Mouse (Mus musculus) erythroblast, adult 5-6 weeks (primary cell): ENCODE measurements around the gene Gosr2. TPM values are rescaled to one million over a fixed set of nuclear protein-coding genes. Genes with fewer than 3 reads are reported as not detected.

Experiments used
- ATAC-seq: replicated peaks from 2 replicates; pipeline ENCODE4 v1.8.0; 2016; ENCODE audit warnings: moderate number of reproducible peaks, mild to moderate bottlenecking, moderate TSS enrichment, inconsistent platforms; ENCODE audit not compliant: poor library complexity, low FRiP score, severe bottlenecking
- total RNA-seq, 2 experiments: library from RNA; stranded (forward) in 1 of 2; stranded (reverse) in 1 of 2; fragments of 150-400 nt in 1 of 2; fragments of 200-764, 138-1000 nt in 1 of 2; gene quantifications; 2 replicates each; pipeline versions ENCODE4 v1.2.3 to v1.2.4; 2015 to 2017; ENCODE audit warnings: low replicate concordance in 2 of 2

The Gosr2 gene
- total RNA-seq (2015; ENCODE audit: low replicate concordance) (8.8 and 11.7 TPM in 2 replicates), total RNA-seq (2017; ENCODE audit: low replicate concordance) (11.2 and 17.0 TPM in 2 replicates)

DNA sequence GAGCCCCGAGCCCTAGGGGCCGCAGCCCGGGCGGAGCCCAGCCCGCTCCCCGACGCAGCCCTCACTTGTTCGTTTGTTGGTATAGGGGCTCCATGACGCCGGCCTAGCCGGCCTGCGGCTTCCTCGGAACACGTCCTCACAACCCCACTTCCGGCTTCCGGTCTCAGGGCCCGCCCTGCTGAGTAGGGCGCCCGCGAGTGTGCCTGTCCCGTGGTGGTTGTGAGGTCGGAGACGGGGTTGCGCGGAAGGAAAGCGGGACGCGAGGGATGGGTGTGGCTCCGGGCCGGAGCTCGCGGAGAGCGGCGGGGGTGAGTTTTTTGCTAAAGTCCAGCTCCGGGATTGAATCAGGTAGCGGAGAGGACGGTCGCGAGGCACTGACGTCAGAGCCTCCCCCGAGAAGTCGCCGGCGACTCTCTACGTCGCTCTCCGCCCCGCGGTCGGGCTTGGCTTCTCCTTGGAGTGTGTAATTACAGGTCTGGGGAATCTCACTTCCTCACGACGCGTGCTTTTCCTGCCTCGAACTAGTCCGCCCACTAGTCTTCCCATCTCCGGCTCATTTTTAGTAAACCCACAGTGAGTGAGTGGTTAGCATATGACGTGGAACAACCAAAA lies at the start of gene Gosr2:
Gosr2 (minus strand) TSS at position 334 of the 612 bp plus-strand sequence.
- ATAC-seq, result peak; percentile 97

DNA sequence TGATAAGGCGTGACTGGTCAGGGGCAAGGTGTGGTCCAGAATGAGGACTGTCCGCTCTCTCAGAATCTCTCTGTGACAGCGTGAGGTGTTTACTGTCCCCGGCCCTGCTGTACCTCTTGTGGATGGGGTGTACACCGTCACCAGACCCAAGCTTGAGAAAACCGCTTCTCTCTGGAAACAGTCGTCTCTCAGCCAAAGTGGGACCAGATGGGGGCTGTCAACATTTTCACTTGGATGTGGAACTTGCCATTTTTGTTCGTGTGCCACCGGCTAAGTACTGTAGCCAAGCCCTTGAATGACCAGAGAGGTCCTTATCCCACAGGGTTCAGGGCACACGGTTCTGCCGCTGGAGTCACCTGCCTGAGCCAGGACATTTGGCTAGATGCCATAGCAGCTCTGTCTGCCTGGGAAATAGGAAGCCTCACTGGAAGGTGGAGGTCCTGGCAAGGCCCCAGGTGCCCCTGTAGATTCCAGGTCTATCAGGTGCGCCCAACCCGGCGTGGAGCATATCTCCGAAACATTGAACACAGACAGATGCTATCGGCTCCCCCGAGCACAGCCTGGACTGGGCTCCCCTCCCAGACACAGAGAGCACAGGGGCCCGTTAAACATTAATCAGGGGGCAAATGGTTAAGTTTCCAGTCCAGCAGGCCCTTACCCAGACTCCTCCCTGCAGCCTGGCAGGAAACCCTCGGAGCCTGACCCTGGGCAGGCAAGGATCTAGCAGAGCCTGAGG lies 37.5 kb upstream of the Gosr2 start:
- ATAC-seq, result no peak

- ATAC-seq, result no peak
Observed at GRCm38 (mm10) chr11:103734411-103735045, 36.8 kb upstream of the Gosr2 start.

DNA sequence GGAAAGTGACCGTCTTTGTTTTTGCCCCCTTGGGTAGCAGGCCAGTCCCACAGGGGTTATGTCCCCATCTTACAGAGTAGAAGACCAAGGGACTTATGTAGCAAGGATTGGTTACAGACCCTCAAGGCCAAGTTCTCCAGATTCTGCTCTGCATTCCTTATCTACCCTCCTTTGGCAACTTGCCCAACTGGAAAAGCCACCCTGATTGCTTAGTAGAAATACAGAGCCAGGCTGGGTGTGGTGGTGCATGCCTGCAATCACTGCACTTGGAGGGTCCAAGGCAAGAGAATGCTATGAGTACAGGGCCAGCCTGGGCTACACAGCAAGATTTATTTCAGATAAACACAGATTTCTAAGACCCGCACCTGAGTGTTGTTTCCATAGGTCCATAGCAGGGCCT lies 36.3 kb upstream of the Gosr2 start:
- ATAC-seq, result no peak

GRCm38 (mm10) chr11:103733069-103733468 lies 35.4 kb upstream of the Gosr2 start:
- ATAC-seq, result no peak

- no peak for ATAC-seq
Observed at GRCm38 (mm10) chr11:103732306-103732705, 34.6 kb upstream of the Gosr2 start.

- no peak for ATAC-seq
Observed at GRCm38 (mm10) chr11:103731594-103731993, 33.9 kb upstream of the Gosr2 start.

GRCm38 (mm10) chr11:103729282-103729985 lies 31.7 kb upstream of the Gosr2 start:
- ATAC-seq, result no peak

DNA sequence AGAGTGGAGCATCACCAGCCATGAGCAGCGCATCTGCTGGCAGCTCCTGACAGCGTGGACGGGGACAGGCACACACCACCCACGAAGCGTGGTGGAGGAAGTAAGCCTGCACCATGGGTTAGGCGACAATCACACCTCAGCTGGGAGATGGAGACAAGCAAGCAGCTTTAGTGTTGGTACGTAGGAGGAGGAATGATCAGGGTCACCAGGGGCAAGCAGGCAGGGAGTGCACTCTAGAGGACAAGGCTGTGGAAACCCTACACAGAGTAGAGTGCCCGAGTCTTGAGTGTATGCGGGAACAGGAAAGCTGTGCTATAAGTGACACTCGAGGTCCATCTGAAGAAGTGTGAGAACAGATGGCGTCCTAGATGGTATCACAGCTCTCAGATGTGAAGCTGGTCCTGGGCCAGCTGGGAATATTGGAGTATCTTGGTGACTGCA lies 26.7 kb upstream of the Gosr2 start:
- ATAC-seq, result no peak

GRCm38 (mm10) chr11:103722040-103722481 lies 24.4 kb upstream of the Gosr2 start:
- no peak for ATAC-seq

DNA sequence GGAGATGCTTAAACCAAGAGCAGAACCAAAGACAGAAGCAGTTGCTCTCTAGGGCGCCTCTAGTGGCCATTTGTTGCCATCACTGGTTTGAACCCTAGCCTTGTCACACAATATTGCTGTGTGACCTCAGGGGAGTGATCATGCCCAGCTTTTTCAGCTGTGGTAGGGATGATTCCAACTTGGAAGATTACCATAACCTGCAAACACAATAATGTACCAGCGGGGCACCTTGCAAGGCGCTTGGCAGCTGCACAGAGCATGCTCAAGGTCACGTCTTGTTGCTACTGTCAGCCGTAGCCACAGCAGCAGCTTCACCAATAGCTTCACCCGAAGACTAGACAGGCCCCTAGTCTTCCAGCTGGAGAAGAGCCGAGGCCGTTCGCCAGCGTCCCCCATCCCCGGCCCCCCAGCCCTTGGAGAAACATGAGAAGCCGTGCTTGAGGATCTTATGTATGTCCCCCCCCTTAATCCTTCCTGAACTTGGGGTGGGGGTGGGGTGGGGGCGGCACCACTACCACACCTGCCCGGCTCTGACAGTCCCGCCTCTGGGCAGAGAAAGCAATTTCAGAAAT lies 23.9 kb upstream of the Gosr2 start:
- no peak for ATAC-seq

- ATAC-seq, result no peak
Observed at GRCm38 (mm10) chr11:103719436-103719835, 21.7 kb upstream of the Gosr2 start.

GRCm38 (mm10) chr11:103716971-103717370 lies 19.3 kb upstream of the Gosr2 start:
- no peak for ATAC-seq

DNA sequence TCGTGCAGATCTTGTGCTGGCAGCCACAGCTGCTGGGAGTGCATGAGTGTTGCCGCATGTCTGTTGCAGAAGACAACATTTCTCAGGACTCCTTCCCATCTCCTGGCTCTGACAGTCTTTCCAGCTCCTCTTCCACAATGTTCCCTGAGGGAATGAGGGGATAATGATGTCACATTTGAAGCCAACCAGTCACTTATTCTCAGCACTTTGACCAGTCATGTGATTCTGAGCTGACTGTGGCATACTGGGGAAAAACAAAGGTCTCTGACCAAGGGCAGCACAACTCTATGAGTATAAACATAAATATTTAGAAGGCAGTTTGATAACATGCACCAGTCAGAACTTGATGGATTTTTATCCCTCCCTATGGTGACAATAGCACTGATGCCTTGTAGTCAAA lies 16.4 kb upstream of the Gosr2 start:
- no peak for ATAC-seq

DNA sequence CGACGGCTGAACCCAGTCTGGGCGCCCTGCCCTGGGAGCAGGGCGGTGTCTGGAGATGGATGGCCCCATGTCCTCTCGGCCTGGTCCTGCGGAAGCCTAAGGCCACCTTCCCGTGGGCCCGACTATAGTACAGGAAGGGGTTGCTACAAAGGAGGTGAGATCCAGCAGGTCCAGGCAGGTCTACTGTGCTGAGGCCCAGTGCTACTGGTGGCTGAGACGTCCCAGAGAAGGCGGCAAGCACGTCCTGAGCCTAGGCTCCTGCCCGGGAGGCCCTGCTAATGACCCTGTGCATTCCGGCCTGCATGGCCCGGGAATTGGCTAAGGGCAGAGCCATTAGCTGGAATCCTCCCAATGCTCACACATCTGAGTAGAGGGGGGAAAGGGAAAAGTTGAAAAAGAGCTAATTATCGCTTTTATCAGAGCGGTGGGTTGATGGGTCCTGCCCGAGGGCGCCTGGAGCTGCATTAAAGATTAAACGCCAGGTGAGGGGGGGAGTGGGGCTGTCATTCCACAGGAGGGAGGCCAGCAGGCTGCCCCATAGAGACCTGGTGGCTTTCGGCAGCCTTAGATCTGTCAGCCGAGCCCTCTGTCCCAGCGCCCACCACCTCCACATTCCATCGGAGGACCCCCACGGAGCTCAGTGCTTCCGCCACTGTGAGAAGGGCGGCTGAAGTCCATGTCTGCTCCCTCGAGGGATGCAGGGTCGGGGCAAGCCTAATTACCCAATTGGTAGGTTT lies 14.3 kb upstream of the Gosr2 start:
- no peak for ATAC-seq

- ATAC-seq, result no peak
Observed at GRCm38 (mm10) chr11:103709982-103710381, 12.3 kb upstream of the Gosr2 start.

GRCm38 (mm10) chr11:103707005-103707404 lies 9.3 kb upstream of the Gosr2 start:
- no peak for ATAC-seq

GRCm38 (mm10) chr11:103698226-103698625 lies 528 bp upstream of the Gosr2 start:
- ATAC-seq, result no peak

GRCm38 (mm10) chr11:103696851-103697564 lies 690 bp downstream of the Gosr2 start:
- no peak for ATAC-seq
